Mouse (Mus musculus) heart, postnatal 36 days (tissue): Measurements from ENCODE around the gene Coq8b. TPM values are rescaled to one million over a fixed set of nuclear protein-coding genes. Genes with fewer than 3 reads are reported as not detected.

ENCODE experiments used
- DNase-seq, 2 experiments: peaks; one replicate each; pipeline ENCODE4 v3.0.0; 2021 to 2022
- intact Hi-C: fragments of 180-260 bp; cut with DNase I; formaldehyde crosslinking; loops from one replicate; pipeline ENCODE4 v1.15.1; 2025
- total RNA-seq, 2 experiments: library from RNA; stranded (reverse); gene quantifications; 2 replicates each; pipeline ENCODE4 v1.2.3; 2021

Gene Coq8b
- total RNA-seq, 2 experiments from 2014 or later = 8.8 to 11.2 TPM

- DNase-seq = no peak
- intact Hi-C loops = no loop called here
Measured at GRCm38 (mm10) chr7:27260856-27261255, 28.0 kb downstream of the Coq8b start.

GRCm38 (mm10) chr7:27261888-27262287, 29.1 kb downstream of the Coq8b start:
- DNase-seq = no peak
- intact Hi-C loops = no loop called here

- no peak for DNase-seq
- intact Hi-C loops = no loop called here
Measured at GRCm38 (mm10) chr7:27264761-27265160, 31.9 kb downstream of the Coq8b start.

- no peak for DNase-seq
Measured at GRCm38 (mm10) chr7:27266515-27267128, 33.8 kb downstream of the Coq8b start.

GRCm38 (mm10) chr7:27271423-27271822, 38.6 kb downstream of the Coq8b start:
- intact Hi-C loops = no loop called here
- no peak for DNase-seq

More at GRCm38 (mm10) chr7:27266515-27267128, 33.8 kb downstream of the Coq8b start:
- intact Hi-C loops = no loop called here

- intact Hi-C loops = no loop called here
- peak in 1 of 2 experiments; percentile 43 for DNase-seq
Measured at GRCm38 (mm10) chr7:27273739-27274351, 41.0 kb downstream of the Coq8b start.

- intact Hi-C loops = loop anchor here (5.0 kb wide), 1 partner anchor 118 kb away; no protein-coding TSS in a partner anchor
- no peak for DNase-seq
Measured at GRCm38 (mm10) chr7:27274916-27275315, 42.1 kb downstream of the Coq8b start.

- intact Hi-C loops = loop anchor here (2.0 to 5.0 kb wide), 2 partner anchors 119 to 143 kb away; no protein-coding TSS in a partner anchor
Measured at GRCm38 (mm10) chr7:27276021-27276420, 43.2 kb downstream of the Coq8b start.

GRCm38 (mm10) chr7:27277191-27277590, 44.4 kb downstream of the Coq8b start:
- intact Hi-C loops = loop anchor here (2.0 to 5.0 kb wide), 2 partner anchors 120 to 144 kb away; no protein-coding TSS in a partner anchor
- no peak for DNase-seq

More at GRCm38 (mm10) chr7:27276021-27276420, 43.2 kb downstream of the Coq8b start:
- no peak for DNase-seq

- DNase-seq = no peak
- intact Hi-C loops = no loop called here
Measured at GRCm38 (mm10) chr7:27281717-27282116, 48.9 kb downstream of the Coq8b start.

- no peak for DNase-seq
- intact Hi-C loops = no loop called here
Measured at GRCm38 (mm10) chr7:27282225-27282624, 49.4 kb downstream of the Coq8b start.

GRCm38 (mm10) chr7:27284865-27285697, 52.3 kb downstream of the Coq8b start:
- intact Hi-C loops = loop anchor here (2.0 kb wide), 1 partner anchor 152 kb away; no protein-coding TSS in a partner anchor
- peak; percentile 69 to 74 for DNase-seq

GRCm38 (mm10) chr7:27285698-27286066, 52.9 kb downstream of the Coq8b start:
- DNase-seq = peak; percentile 48 to 59
- intact Hi-C loops = loop anchor here (2.0 kb wide), 1 partner anchor 153 kb away; no protein-coding TSS in a partner anchor

- intact Hi-C loops = no loop called here
- no peak for DNase-seq
Measured at GRCm38 (mm10) chr7:27288732-27289131, 55.9 kb downstream of the Coq8b start.

- intact Hi-C loops = no loop called here
- DNase-seq = no peak
Measured at GRCm38 (mm10) chr7:27290555-27290954, 57.7 kb downstream of the Coq8b start.

- intact Hi-C loops = no loop called here
- peak; percentile 61 to 67 for DNase-seq
Measured at GRCm38 (mm10) chr7:27291795-27292466, 59.1 kb downstream of the Coq8b start.

- DNase-seq = no peak
Measured at GRCm38 (mm10) chr7:27295956-27296355, 63.1 kb downstream of the Coq8b start.

GRCm38 (mm10) chr7:27296518-27296917, 63.7 kb downstream of the Coq8b start:
- intact Hi-C loops = no loop called here
- DNase-seq = no peak

More at GRCm38 (mm10) chr7:27295956-27296355, 63.1 kb downstream of the Coq8b start:
- intact Hi-C loops = no loop called here

GRCm38 (mm10) chr7:27298033-27298610, 65.3 kb downstream of the Coq8b start:
- no peak for DNase-seq
- intact Hi-C loops = no loop called here

- intact Hi-C loops = no loop called here
- no peak for DNase-seq
Measured at GRCm38 (mm10) chr7:27298816-27299215, 66.0 kb downstream of the Coq8b start.
